Mouse (Mus musculus): ENCODE measurements at regions not wholly inside any gene's neighbourhood (a gene's known extent, or its start where the extent isn't known, plus 50 kb on each side); places are given as distances from the start of the nearest gene placed in this dataset.

DNA sequence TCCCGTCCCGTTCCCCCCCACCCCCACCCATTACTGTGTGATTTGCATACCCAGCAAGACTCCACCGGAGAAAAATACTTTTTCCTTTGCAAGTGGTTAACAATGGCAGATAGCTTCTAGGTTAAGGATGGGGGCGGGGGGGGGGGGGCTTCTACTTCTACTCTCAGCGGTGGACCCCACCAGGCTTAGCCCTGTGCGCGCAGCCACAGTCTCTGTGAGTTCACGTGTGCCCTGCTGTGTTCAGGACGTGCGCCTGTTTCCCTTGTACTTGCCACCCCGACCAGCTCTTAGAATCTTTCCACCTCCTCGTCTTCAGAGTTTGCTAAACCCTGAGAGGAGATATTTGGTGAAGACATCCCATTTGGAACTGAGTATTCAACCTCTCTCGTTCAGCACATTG is 86.9 kb downstream of the Inhbb start:
- H3K36me3 ChIP-seq (ENCODE audit: insufficient read depth, low read length): no peaks in the 10 kb centered on the region
- ATAC-seq (ENCODE audit: low FRiP score) (no peak), DNase-seq (ENCODE audit: low spot score) (no peak)
- WGBS: 28% methylated on average over 13 of the region's 13 CpGs
- no peak for TF ChIP-seq CTCF (IDR thresholded peaks at IDR 0.05)
- no peak overlapping the region for H3K4me3 ChIP-seq (ENCODE audit: low read depth, low read length)
- H3K27ac ChIP-seq (ENCODE audit: low read depth, low read length): no peak overlapping the region
- H3K27me3 ChIP-seq (ENCODE audit: insufficient read depth, low read length): no peaks in the 10 kb centered on the region
- no peaks in the 10 kb centered on the region for H3K9me3 ChIP-seq (ENCODE audit: low read length)
- H3K9ac ChIP-seq (replicated peaks; ENCODE audit: low read length, poor library complexity, severe bottlenecking): no peak overlapping the region
- H3K4me1 ChIP-seq (ENCODE audit: insufficient read depth, low read length): no peaks in the 10 kb centered on the region
- H3K4me2 ChIP-seq (ENCODE audit: low read depth, low read length, poor library complexity, severe bottlenecking): no peak overlapping the region

DNA sequence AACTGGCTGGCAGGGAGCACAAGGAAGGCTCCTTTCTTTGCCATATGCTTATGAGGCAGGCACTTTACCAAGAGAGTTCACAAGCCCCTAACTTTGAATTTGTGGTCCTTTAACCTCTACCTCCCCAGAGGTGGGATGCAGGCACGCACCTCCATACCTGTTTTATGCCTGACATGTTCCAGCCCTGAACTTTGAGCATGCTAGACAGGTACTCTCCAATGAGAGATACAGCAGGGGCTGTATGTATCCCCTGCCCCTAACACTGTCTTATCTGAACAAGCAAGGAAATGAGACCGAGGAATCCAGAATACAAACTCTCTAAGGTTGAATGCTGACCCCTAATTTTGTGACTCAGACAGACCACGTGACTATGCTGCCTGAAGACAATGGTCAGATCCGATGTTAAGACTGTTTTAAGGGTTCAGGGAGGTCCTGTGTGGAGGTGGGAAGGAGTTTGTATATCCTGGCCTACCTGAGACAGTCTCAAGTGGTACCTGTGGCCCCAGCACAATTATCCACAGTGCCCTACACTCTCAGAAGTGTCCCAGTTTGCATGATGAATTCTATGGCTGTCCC is 91.2 kb downstream of the Inhbb start:
- DNase-seq (ENCODE audit: low spot score) (no peak), ATAC-seq (ENCODE audit: low FRiP score) (no peak)
- Histone ChIP-seq H3K27me3 (ENCODE audit: insufficient read depth, low read length) (no peaks in the 10 kb centered on the region), H3K4me3 (ENCODE audit: low read depth, low read length) (no peak overlapping the region), H3K9me3 (ENCODE audit: low read length) (no peaks in the 10 kb centered on the region), H3K27ac (ENCODE audit: low read depth, low read length) (no peak overlapping the region), H3K4me2 (ENCODE audit: low read depth, low read length, poor library complexity, severe bottlenecking) (no peak overlapping the region), H3K9ac (replicated peaks; ENCODE audit: low read length, poor library complexity, severe bottlenecking) (no peak overlapping the region), H3K4me1 (ENCODE audit: insufficient read depth, low read length) (no peaks in the 10 kb centered on the region), H3K36me3 (ENCODE audit: insufficient read depth, low read length) (no peaks in the 10 kb centered on the region)
- TF ChIP-seq CTCF (IDR thresholded peaks at IDR 0.05): no peak
- 79% methylated on average over 4 of the region's 4 CpGs for whole genome bisulfite sequencing

DNA sequence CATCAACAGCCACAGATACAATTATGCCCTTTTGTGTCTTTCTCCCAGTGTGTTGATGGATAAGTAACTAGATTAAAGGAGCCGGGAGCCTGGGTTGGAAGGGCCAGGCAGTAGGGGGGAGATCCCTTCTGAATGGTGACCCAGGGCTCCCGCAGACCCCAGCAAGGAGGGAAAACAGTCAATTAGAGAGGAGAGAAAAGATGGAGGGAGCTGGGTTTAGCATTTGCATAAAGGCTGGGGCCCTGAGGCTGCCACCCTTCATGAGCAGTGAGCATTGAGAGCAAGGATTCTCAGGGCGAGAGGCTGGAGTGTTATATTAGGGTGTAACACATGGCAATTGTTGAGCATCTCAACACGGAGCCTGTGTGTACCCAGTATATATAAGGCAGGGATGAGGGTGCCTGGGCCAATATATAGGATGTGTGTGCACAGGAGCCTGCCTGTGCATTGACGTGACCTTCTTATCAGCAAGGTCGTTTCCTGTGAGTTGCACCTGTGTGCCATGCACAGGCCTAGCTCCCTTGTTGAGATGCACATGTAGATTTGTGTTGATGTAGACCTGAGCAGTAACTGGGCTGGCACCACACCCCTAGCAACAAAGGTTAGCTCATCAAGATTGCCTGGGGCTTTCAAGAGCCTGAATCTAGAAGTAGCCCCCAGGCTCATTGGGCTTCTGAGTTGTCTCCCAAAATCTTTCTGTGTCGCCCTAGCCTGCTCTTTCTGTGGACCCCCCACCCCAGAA is 92.2 kb downstream of the Inhbb start:
- Histone ChIP-seq H3K9ac (replicated peaks; ENCODE audit: low read length, poor library complexity, severe bottlenecking) (no peak overlapping the region), H3K27me3 (ENCODE audit: insufficient read depth, low read length) (no peaks in the 10 kb centered on the region), H3K4me1 (ENCODE audit: insufficient read depth, low read length) (no peaks in the 10 kb centered on the region), H3K36me3 (ENCODE audit: insufficient read depth, low read length) (no peaks in the 10 kb centered on the region), H3K27ac (ENCODE audit: low read depth, low read length) (no peak overlapping the region), H3K4me2 (ENCODE audit: low read depth, low read length, poor library complexity, severe bottlenecking) (no peak overlapping the region), H3K4me3 (ENCODE audit: low read depth, low read length) (no peak overlapping the region), H3K9me3 (ENCODE audit: low read length) (no peaks in the 10 kb centered on the region)
- DNase-seq (ENCODE audit: low spot score) (no peak), ATAC-seq (ENCODE audit: low FRiP score) (peak; percentile 29; the same call in 1 of the 2 replicates)
- 50% methylated on average over 7 of the region's 7 CpGs for WGBS
- TF ChIP-seq CTCF (IDR thresholded peaks at IDR 0.05): no peak

DNA sequence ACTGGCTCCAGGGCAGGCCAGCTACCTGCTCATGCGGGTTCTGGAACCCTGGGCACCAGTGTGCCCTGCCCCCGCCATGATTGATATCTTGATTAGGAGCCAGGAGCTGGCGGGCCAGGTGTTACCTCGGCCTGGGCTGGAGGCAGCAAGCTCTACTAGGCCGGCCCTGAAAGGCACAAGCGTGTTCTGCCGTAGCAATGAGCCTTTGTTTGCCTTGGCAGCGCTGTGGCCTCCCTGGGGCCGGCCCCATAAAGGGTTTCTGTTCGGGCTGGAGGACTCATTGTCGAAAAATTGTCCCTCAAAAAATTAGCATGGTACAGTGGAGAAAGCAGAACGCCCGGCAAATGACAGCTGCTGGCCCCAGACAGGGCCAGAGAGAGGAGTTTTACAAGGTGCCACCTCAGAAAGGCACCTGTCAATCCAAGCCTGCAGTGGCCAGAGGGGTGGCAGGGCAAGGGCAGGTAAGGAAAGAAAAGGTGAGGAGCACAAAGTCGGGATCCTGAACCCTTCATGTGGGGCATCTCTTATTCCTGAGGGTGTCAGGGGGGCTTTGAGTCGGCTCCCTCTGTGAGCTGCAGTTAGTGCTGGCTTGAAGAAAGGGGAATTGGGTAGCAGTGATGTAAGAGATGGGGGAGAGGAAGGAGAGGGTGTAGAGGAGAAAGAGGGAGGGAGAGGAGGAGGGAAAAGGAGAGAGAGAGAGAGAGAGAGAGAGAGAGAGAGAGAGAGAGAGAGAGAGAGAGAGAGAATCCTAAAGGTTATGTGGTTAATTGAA is 92.9 kb downstream of the Inhbb start:
- WGBS: 13% methylated on average over 15 of the region's 15 CpGs
- TF ChIP-seq CTCF (IDR thresholded peaks at IDR 0.05): no peak

DNA sequence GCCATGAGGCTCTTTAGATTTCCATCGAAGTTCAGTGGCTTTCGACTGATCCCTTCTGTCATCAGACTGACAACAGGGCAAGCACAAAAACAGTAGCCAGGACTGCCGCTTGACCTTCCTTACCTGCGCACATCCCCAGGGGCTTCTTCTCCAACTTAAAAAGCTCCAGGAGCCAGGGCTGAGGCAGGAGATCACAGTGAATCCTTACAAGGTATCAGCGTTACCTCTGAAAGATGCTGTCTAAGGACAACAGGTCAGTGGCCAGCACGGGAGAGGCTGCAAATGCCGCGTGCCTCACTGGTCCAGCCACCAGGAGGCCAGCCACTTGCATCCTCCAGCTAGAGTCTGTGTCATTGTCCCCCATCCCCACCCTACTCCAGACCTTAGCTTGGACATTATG is 97.5 kb downstream of the Inhbb start:
- ATAC-seq (ENCODE audit: low FRiP score) (no peak), DNase-seq (ENCODE audit: low spot score) (no peak)
- Histone ChIP-seq H3K4me1 (ENCODE audit: insufficient read depth, low read length) (no peaks in the 10 kb centered on the region), H3K36me3 (ENCODE audit: insufficient read depth, low read length) (no peaks in the 10 kb centered on the region), H3K4me3 (ENCODE audit: low read depth, low read length) (no peak overlapping the region), H3K9me3 (ENCODE audit: low read length) (no peaks in the 10 kb centered on the region), H3K27me3 (ENCODE audit: insufficient read depth, low read length) (no peaks in the 10 kb centered on the region), H3K4me2 (ENCODE audit: low read depth, low read length, poor library complexity, severe bottlenecking) (no peak overlapping the region), H3K27ac (ENCODE audit: low read depth, low read length) (no peak overlapping the region), H3K9ac (replicated peaks; ENCODE audit: low read length, poor library complexity, severe bottlenecking) (no peak overlapping the region)
- TF ChIP-seq CTCF (IDR thresholded peaks at IDR 0.05): no peak
- WGBS: 71% methylated on average over 8 of the region's 8 CpGs

More for the DNA sequence above, 92.9 kb downstream of the Inhbb start:
- Histone ChIP-seq H3K9ac (replicated peaks; ENCODE audit: low read length, poor library complexity, severe bottlenecking) (no peak overlapping the region), H3K4me2 (ENCODE audit: low read depth, low read length, poor library complexity, severe bottlenecking) (no peak overlapping the region), H3K4me3 (ENCODE audit: low read depth, low read length) (no peak overlapping the region), H3K27ac (ENCODE audit: low read depth, low read length) (no peak overlapping the region), H3K4me1 (ENCODE audit: insufficient read depth, low read length) (no peaks in the 10 kb centered on the region), H3K36me3 (ENCODE audit: insufficient read depth, low read length) (no peaks in the 10 kb centered on the region), H3K9me3 (ENCODE audit: low read length) (no peaks in the 10 kb centered on the region), H3K27me3 (ENCODE audit: insufficient read depth, low read length) (no peaks in the 10 kb centered on the region)
- ATAC-seq (ENCODE audit: low FRiP score) (peak; percentile 60; the same call in 1 of the 2 replicates), DNase-seq (ENCODE audit: low spot score) (peak; percentile 82)

Measured in midbrain, postnatal 0 days (tissue).